Mouse (Mus musculus): Measurements from ENCODE around the gene Gli1. TPM values are rescaled to one million over a fixed set of nuclear protein-coding genes. Genes with fewer than 3 reads are reported as not detected.

The Gli1 gene
- total RNA-seq, 2 experiments from 2014 or later = 4.0 to 4.1 TPM

GRCm38 (mm10) chr10:127346173-127346572 lies 4.4 kb upstream of the Gli1 start:
- no peak for DNase-seq

- DNase-seq = no peak
Measured at GRCm38 (mm10) chr10:127343029-127343428, 1.3 kb upstream of the Gli1 start.

- DNase-seq = no peak
Measured at GRCm38 (mm10) chr10:127341360-127341690, 449 bp downstream of the Gli1 start.

GRCm38 (mm10) chr10:127340577-127341359 lies 1.0 kb downstream of the Gli1 start:
- peak; percentile 39 for DNase-seq

GRCm38 (mm10) chr10:127339683-127340576 lies 1.8 kb downstream of the Gli1 start:
- DNase-seq = peak; percentile 76

- DNase-seq = peak; percentile 92
Measured at GRCm38 (mm10) chr10:127338930-127339682, 2.7 kb downstream of the Gli1 start.

- DNase-seq = no peak
Measured at GRCm38 (mm10) chr10:127337536-127338099, 4.2 kb downstream of the Gli1 start.

GRCm38 (mm10) chr10:127336952-127337351 lies 4.8 kb downstream of the Gli1 start:
- DNase-seq = no peak

- DNase-seq = no peak
Measured at GRCm38 (mm10) chr10:127335271-127335670, 6.5 kb downstream of the Gli1 start.

GRCm38 (mm10) chr10:127333152-127333551 lies 8.6 kb downstream of the Gli1 start:
- DNase-seq = no peak

GRCm38 (mm10) chr10:127332211-127332874 lies 9.4 kb downstream of the Gli1 start:
- no peak for DNase-seq

GRCm38 (mm10) chr10:127330212-127330611 lies 11.6 kb downstream of the Gli1 start:
- no peak for DNase-seq

GRCm38 (mm10) chr10:127327461-127328145 lies 14.2 kb downstream of the Gli1 start:
- DNase-seq = no peak

GRCm38 (mm10) chr10:127326828-127327227 lies 14.9 kb downstream of the Gli1 start:
- DNase-seq = peak; percentile 30

- DNase-seq = peak; percentile 53
Measured at GRCm38 (mm10) chr10:127326017-127326801, 15.6 kb downstream of the Gli1 start.

GRCm38 (mm10) chr10:127325454-127326016 lies 16.2 kb downstream of the Gli1 start:
- no peak for DNase-seq

GRCm38 (mm10) chr10:127324495-127324894 lies 17.3 kb downstream of the Gli1 start:
- peak; percentile 43 for DNase-seq

- no peak for DNase-seq
Measured at GRCm38 (mm10) chr10:127323131-127323855, 18.5 kb downstream of the Gli1 start.

- no peak for DNase-seq
Measured at GRCm38 (mm10) chr10:127322669-127323068, 19.1 kb downstream of the Gli1 start.

All from heart, postnatal 4 days (tissue).